Mouse (Mus musculus) brain, embryonic 14.5 days (tissue): ENCODE data around the gene Yars.

Experiments
- CTCF ChIP-seq: fragments of 200-500 bp; IDR thresholded peaks from 2 replicates; pipeline ENCODE4 v1.5.1; 2012; ENCODE audit warnings: inconsistent platforms, mild to moderate bottlenecking, moderate library complexity, borderline replicate concordance; ENCODE audit not compliant: insufficient read depth, insufficient read length; ENCODE audit errors: extremely low read depth
- POLR2A ChIP-seq: fragments of 200-500 bp; IDR thresholded peaks from 2 replicates; pipeline ENCODE4 v1.6.1; 2012; ENCODE audit warnings: mild to moderate bottlenecking, inconsistent platforms, borderline replicate concordance; ENCODE audit not compliant: poor library complexity, insufficient read depth, insufficient read length, severe bottlenecking; ENCODE audit errors: extremely low read depth

DNA sequence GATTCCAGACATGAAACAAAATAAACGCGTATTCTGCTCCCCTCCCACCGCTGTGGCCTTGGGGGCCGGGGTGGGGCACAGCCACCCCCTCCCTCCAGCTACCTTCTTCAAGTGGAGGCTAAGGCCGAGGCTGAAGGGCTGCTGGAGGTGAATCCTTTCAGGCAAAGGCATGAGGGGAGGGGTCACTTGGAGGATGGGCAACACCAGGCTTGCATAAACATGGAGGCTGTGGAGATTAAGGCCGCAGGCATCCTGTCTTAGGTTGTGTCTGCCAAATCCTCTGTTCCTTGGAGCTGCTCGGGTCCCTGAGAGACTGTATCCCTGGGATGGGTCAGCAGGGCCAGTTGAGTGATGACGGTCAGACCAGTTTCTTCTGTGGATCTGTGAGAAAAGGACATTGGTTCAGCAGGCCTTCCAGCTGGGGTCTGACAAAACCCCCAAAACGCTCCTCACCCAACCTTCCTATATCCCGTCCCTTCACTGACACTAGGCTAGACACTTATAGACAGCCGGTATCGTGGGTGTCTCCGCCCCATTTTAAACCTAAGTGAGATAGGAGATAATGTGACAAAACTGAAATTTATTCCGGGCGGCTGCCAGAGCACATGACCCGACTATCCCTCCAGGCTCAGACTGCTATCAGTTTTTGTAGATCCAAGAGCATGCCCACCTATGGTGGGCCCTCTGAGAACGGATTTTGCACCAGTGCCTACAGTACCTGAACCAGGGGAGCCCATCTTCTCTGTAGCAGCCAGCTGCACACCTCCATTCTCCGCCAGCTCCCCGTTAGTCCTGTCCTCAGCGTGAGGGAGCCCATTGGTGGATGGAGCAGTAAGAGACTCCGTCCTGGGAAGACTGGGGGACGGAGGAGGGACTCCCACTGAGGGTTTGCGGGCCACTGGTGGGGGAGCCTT is 31.8 kb downstream of the Yars start:
- TF ChIP-seq CTCF (no peak), POLR2A (no peak)
